Mouse (Mus musculus) brain, embryonic 14.5 days (tissue): ENCODE data around the gene Scube2. TPM values are rescaled to one million over a fixed set of nuclear protein-coding genes. Genes with fewer than 3 reads are reported as not detected.

Experiments
- DNase-seq: peaks from one replicate; pipeline ENCODE4 v3.0.0-alpha.2; 2011; ENCODE audit warnings: low read depth
- CTCF ChIP-seq: fragments of 200-500 bp; IDR thresholded peaks from 2 replicates; pipeline ENCODE4 v1.5.1; 2012; ENCODE audit warnings: inconsistent platforms, mild to moderate bottlenecking, moderate library complexity, borderline replicate concordance; ENCODE audit not compliant: insufficient read depth, insufficient read length; ENCODE audit errors: extremely low read depth
- POLR2A ChIP-seq: fragments of 200-500 bp; IDR thresholded peaks from 2 replicates; pipeline ENCODE4 v1.6.1; 2012; ENCODE audit warnings: mild to moderate bottlenecking, inconsistent platforms, borderline replicate concordance; ENCODE audit not compliant: poor library complexity, insufficient read depth, insufficient read length, severe bottlenecking; ENCODE audit errors: extremely low read depth
- polyA plus RNA-seq: library from polyadenylated mRNA; depleted of rRNA; stranded (reverse); fragments of >200 nt; gene quantifications from 2 replicates; pipeline ENCODE4 v1.2.3, GENCODE M21; 2012

Gene Scube2
- polyA plus RNA-seq, 1 experiment, result 1.5 TPM

GRCm38 (mm10) chr7:109844100-109844499 lies 21.4 kb downstream of the Scube2 start:
- no peak for DNase-seq
- TF ChIP-seq CTCF, result no peak
- no peak for TF ChIP-seq POLR2A

GRCm38 (mm10) chr7:109841618-109842418 lies 23.7 kb downstream of the Scube2 start:
- TF ChIP-seq CTCF (no peak), POLR2A (no peak)
- peak; percentile 95 for DNase-seq

GRCm38 (mm10) chr7:109841031-109841430 lies 24.4 kb downstream of the Scube2 start:
- DNase-seq, result no peak
- TF ChIP-seq CTCF (no peak), POLR2A (no peak)

- no peak for TF ChIP-seq POLR2A
- no peak for TF ChIP-seq CTCF
- no peak for DNase-seq
Measured at GRCm38 (mm10) chr7:109838613-109839012, 26.9 kb downstream of the Scube2 start.

GRCm38 (mm10) chr7:109837651-109838050 lies 27.8 kb downstream of the Scube2 start:
- no peak for TF ChIP-seq POLR2A
- TF ChIP-seq CTCF, result no peak
- no peak for DNase-seq

- DNase-seq, result no peak
- TF ChIP-seq POLR2A, result no peak
- TF ChIP-seq CTCF, result no peak
Measured at GRCm38 (mm10) chr7:109834894-109835293, 30.6 kb downstream of the Scube2 start.

- no peak for DNase-seq
- TF ChIP-seq CTCF (no peak), POLR2A (no peak)
Measured at GRCm38 (mm10) chr7:109831376-109831775, 34.1 kb downstream of the Scube2 start.

- DNase-seq, result no peak
- no peak for TF ChIP-seq CTCF
- TF ChIP-seq POLR2A, result no peak
Measured at GRCm38 (mm10) chr7:109826911-109827310, 38.6 kb downstream of the Scube2 start.

GRCm38 (mm10) chr7:109825293-109825692 lies 40.2 kb downstream of the Scube2 start:
- DNase-seq, result peak; percentile 63
- TF ChIP-seq CTCF, result no peak
- no peak for TF ChIP-seq POLR2A

GRCm38 (mm10) chr7:109818600-109818999 lies 46.9 kb downstream of the Scube2 start:
- TF ChIP-seq POLR2A, result no peak
- no peak for TF ChIP-seq CTCF
- DNase-seq, result no peak

GRCm38 (mm10) chr7:109817954-109818353 lies 47.5 kb downstream of the Scube2 start:
- no peak for DNase-seq
- no peak for TF ChIP-seq CTCF
- TF ChIP-seq POLR2A, result no peak
